Mouse (Mus musculus): ENCODE measurements around the gene Adh6a.

DNA sequence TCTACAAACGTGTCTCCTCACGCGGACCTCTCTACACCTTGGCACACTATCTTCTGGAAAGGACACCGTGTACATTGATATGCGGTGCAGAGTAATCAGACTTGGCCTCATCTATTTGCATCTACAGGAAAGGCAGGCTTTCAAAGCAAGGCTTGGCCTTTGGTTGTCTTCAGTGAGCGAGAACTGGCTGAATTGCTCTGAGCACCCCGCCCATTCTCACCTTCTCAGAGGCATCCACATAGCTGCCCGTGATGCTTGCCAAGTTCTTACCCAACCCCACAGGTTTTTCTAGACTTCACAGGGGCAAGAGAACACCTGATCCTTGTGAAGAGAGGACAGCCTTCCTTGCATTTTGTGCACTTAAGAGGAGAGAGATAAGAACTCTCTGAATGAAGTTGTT lies 3.2 kb upstream of the Adh6a start:
- TF ChIP-seq CTCF (IDR thresholded peaks at IDR 0.05; ENCODE audit: borderline replicate concordance, insufficient read depth, low read depth, low read length) (no peak), POLR2A (IDR thresholded peaks at IDR 0.05; ENCODE audit: borderline replicate concordance, insufficient read depth, low read length) (no peak)
